Mouse (Mus musculus): ENCODE measurements around the gene Eif2b2. TPM values are rescaled to one million over a fixed set of nuclear protein-coding genes. Genes with fewer than 3 reads are reported as not detected.

Eif2b2 gene
- 98.7 and 105 TPM in 2 replicates for polyA plus RNA-seq (2015; fragmentation: Nextera tagmentation; extraction: Ambion mirVana)

GRCm38 (mm10) chr12:85219236-85219904 lies at the start of gene Eif2b2:
Gene Eif2b2 (plus strand): TSS chr12:85219481.
- WGBS, result under 1% methylated on average over 54 of the region's 54 CpGs
- ATAC-seq (replicated peaks; ENCODE audit: low FRiP score), result peak; percentile 100
- H3K36me3 ChIP-seq, result peaks cover 35% of the 10 kb centered on the region

GRCm38 (mm10) chr12:85169877-85170276 lies 49.4 kb upstream of the Eif2b2 start:
- no peak overlapping the region for H3K4me3 ChIP-seq (replicated peaks)
- WGBS, result 65% methylated on average over 3 of the region's 3 CpGs
- no peak overlapping the region for H3K27ac ChIP-seq
- H3K27me3 ChIP-seq, result no peaks in the 10 kb centered on the region
- no peak for ATAC-seq (replicated peaks; ENCODE audit: low FRiP score)
- peak overlapping the region; percentile 41; the same call in 1 of the 2 replicates for H3K4me2 ChIP-seq
- H3K36me3 ChIP-seq, result peaks cover 12% of the 10 kb centered on the region; the same call in 1 of the 2 replicates
- no peak overlapping the region for H3K9ac ChIP-seq
- peaks cover 14% of the 10 kb centered on the region for H3K4me1 ChIP-seq
- H3K9me3 ChIP-seq (replicated peaks), result no peaks in the 10 kb centered on the region

More at GRCm38 (mm10) chr12:85219236-85219904, at the start of gene Eif2b2:
- H3K4me2 ChIP-seq, result peak within 1 kb of the TSS; percentile 87
- peak within 1 kb of the TSS; percentile 79 for H3K27ac ChIP-seq
- peak within 1 kb of the TSS; percentile 72 for H3K9ac ChIP-seq
- H3K4me1 ChIP-seq, result peaks cover 24% of the 10 kb centered on the region
- no peaks in the 10 kb centered on the region for H3K27me3 ChIP-seq
- H3K9me3 ChIP-seq (replicated peaks), result no peaks in the 10 kb centered on the region
- H3K4me3 ChIP-seq (replicated peaks), result peak within 1 kb of the TSS; percentile 93

- Histone ChIP-seq H3K27me3 (no peaks in the 10 kb centered on the region), H3K27ac (no peak overlapping the region), H3K9me3 (replicated peaks) (no peaks in the 10 kb centered on the region), H3K4me1 (peaks cover 20% of the 10 kb centered on the region), H3K9ac (no peak overlapping the region), H3K4me2 (no peak overlapping the region), H3K36me3 (peaks cover 12% of the 10 kb centered on the region; the same call in 1 of the 2 replicates), H3K4me3 (replicated peaks) (no peak overlapping the region)
- ATAC-seq (replicated peaks; ENCODE audit: low FRiP score), result no peak
- 85% methylated on average over 11 of the region's 11 CpGs for WGBS
Measured at GRCm38 (mm10) chr12:85170284-85170947, 48.9 kb upstream of the Eif2b2 start.

- Histone ChIP-seq H3K9ac (no peak overlapping the region), H3K36me3 (peaks cover 12% of the 10 kb centered on the region; the same call in 1 of the 2 replicates), H3K27me3 (no peaks in the 10 kb centered on the region), H3K4me1 (peaks cover 25% of the 10 kb centered on the region), H3K27ac (no peak overlapping the region), H3K4me3 (replicated peaks) (no peak overlapping the region), H3K4me2 (no peak overlapping the region), H3K9me3 (replicated peaks) (no peaks in the 10 kb centered on the region)
- ATAC-seq (replicated peaks; ENCODE audit: low FRiP score), result no peak
- 82% methylated on average over 3 of the region's 3 CpGs for WGBS
Measured at GRCm38 (mm10) chr12:85170948-85171307, 48.4 kb upstream of the Eif2b2 start.

GRCm38 (mm10) chr12:85174016-85174415 lies 45.3 kb upstream of the Eif2b2 start:
- 70% methylated on average over 7 of the region's 7 CpGs for WGBS
- Histone ChIP-seq H3K4me3 (replicated peaks) (no peak overlapping the region), H3K27ac (no peak overlapping the region), H3K4me2 (peak overlapping the region; percentile 0; the same call in 1 of the 2 replicates), H3K36me3 (0 out of 2 replicates have a peak, but pooled peaks cover 3% of the 10 kb centered on the region), H3K9me3 (replicated peaks) (no peaks in the 10 kb centered on the region), H3K9ac (no peak overlapping the region), H3K27me3 (peaks cover 12% of the 10 kb centered on the region; the same call in 1 of the 2 replicates), H3K4me1 (peaks cover 52% of the 10 kb centered on the region)
- ATAC-seq (replicated peaks; ENCODE audit: low FRiP score), result no peak

- Histone ChIP-seq H3K27me3 (peaks cover 14% of the 10 kb centered on the region), H3K9me3 (replicated peaks) (no peaks in the 10 kb centered on the region), H3K4me1 (peaks cover 47% of the 10 kb centered on the region), H3K4me2 (peak overlapping the region; percentile 78), H3K4me3 (replicated peaks) (peak overlapping the region; percentile 45), H3K9ac (peak overlapping the region; percentile 21; the same call in 1 of the 2 replicates), H3K27ac (peak overlapping the region; percentile 18; the same call in 1 of the 2 replicates), H3K36me3 (0 out of 2 replicates have a peak, but pooled peaks cover 3% of the 10 kb centered on the region)
- peak; percentile 5; the same call in 1 of the 2 replicates for ATAC-seq (replicated peaks; ENCODE audit: low FRiP score)
- 29% methylated on average over 16 of the region's 16 CpGs for WGBS
Measured at GRCm38 (mm10) chr12:85175087-85175675, 44.1 kb upstream of the Eif2b2 start.

GRCm38 (mm10) chr12:85175926-85176845 lies 43.1 kb upstream of the Eif2b2 start:
- H3K9ac ChIP-seq, result peak overlapping the region; percentile 49
- H3K27ac ChIP-seq, result peak overlapping the region; percentile 50
- H3K4me1 ChIP-seq, result peaks cover 48% of the 10 kb centered on the region
- peak overlapping the region; percentile 45 for H3K4me3 ChIP-seq (replicated peaks)
- WGBS, result 13% methylated on average over 11 of the region's 11 CpGs
- no peaks in the 10 kb centered on the region for H3K9me3 ChIP-seq (replicated peaks)
- ATAC-seq (replicated peaks; ENCODE audit: low FRiP score), result peak; percentile 86
- peaks cover 17% of the 10 kb centered on the region for H3K27me3 ChIP-seq
- peak overlapping the region; percentile 78 for H3K4me2 ChIP-seq
- H3K36me3 ChIP-seq, result no peaks in the 10 kb centered on the region

GRCm38 (mm10) chr12:85176846-85177523 lies 42.3 kb upstream of the Eif2b2 start:
- H3K4me3 ChIP-seq (replicated peaks), result peak overlapping the region; percentile 45
- H3K27me3 ChIP-seq, result peaks cover 24% of the 10 kb centered on the region
- peak overlapping the region; percentile 49 for H3K9ac ChIP-seq
- peaks cover 56% of the 10 kb centered on the region for H3K4me1 ChIP-seq
- H3K9me3 ChIP-seq (replicated peaks), result no peaks in the 10 kb centered on the region
- 2% methylated on average over 31 of the region's 32 CpGs for WGBS
- H3K4me2 ChIP-seq, result peak overlapping the region; percentile 78
- H3K27ac ChIP-seq, result peak overlapping the region; percentile 50
- 0 out of 2 replicates have a peak, but pooled peaks have one; percentile 30 for ATAC-seq (replicated peaks; ENCODE audit: low FRiP score)
- H3K36me3 ChIP-seq, result no peaks in the 10 kb centered on the region

- Histone ChIP-seq H3K4me1 (peaks cover 64% of the 10 kb centered on the region), H3K27ac (peak within 1 kb of the TSS; percentile 50), H3K36me3 (no peaks in the 10 kb centered on the region), H3K27me3 (peaks cover 29% of the 10 kb centered on the region), H3K4me2 (peak within 1 kb of the TSS; percentile 78), H3K9ac (peak within 1 kb of the TSS; percentile 49), H3K4me3 (replicated peaks) (peak within 1 kb of the TSS; percentile 45), H3K9me3 (replicated peaks) (no peaks in the 10 kb centered on the region)
- whole genome bisulfite sequencing, result 67% methylated on average over 10 of the region's 10 CpGs
- ATAC-seq (replicated peaks; ENCODE audit: low FRiP score), result no peak
Measured at GRCm38 (mm10) chr12:85177740-85178239, 41.5 kb upstream of the Eif2b2 start, which contains the start of gene Pgf. Gene Pgf (minus strand): TSS chr12:85177790.

GRCm38 (mm10) chr12:85178294-85178693 lies 41.0 kb upstream of the Eif2b2 start:
- Histone ChIP-seq H3K27me3 (peaks cover 32% of the 10 kb centered on the region), H3K4me1 (peaks cover 68% of the 10 kb centered on the region), H3K9ac (no peak overlapping the region), H3K4me3 (replicated peaks) (no peak overlapping the region), H3K9me3 (replicated peaks) (no peaks in the 10 kb centered on the region), H3K36me3 (no peaks in the 10 kb centered on the region), H3K27ac (no peak overlapping the region), H3K4me2 (no peak overlapping the region)
- WGBS, result 62% methylated on average over 2 of the region's 2 CpGs
- no peak for ATAC-seq (replicated peaks; ENCODE audit: low FRiP score)

Data from kidney, embryonic 15.5 days (tissue).